Mouse (Mus musculus) MEL (cell line): ENCODE measurements around the gene Epb41l4b. TPM values are rescaled to one million over a fixed set of nuclear protein-coding genes. Genes with fewer than 3 reads are reported as not detected.
A peak's percentile ranks its signal among the peaks of the same experiment; 100 is the strongest.

Source experiments
- DNase-seq: peaks from one replicate; pipeline ENCODE4 v3.0.0; 2011; ENCODE audit warnings: low read depth, low spot score
- H3K27ac ChIP-seq: 2 replicates; pipeline ENCODE4 v1.5.1; 2012; ENCODE audit warnings: low read depth, mild to moderate bottlenecking, control low read depth, low read length, moderate library complexity; ENCODE audit not compliant: control insufficient read depth
- H3K27me3 ChIP-seq, 2 experiments: fragments of 150-350 bp in 1 of 2; sonication (generic) in 1 of 2; 2 replicates each; pipeline ENCODE4 v1.6.1; 2012; ENCODE audit warnings: low read length in 2 of 2, mild to moderate bottlenecking in 2 of 2, improper control_type of control experiment in 1 of 2, moderate library complexity in 1 of 2; ENCODE audit not compliant: insufficient read depth in 2 of 2, control insufficient read depth in 1 of 2
- H3K36me3 ChIP-seq, 2 experiments: 2 replicates each; pipeline ENCODE4 v1.6.1; 2012 to 2014; ENCODE audit warnings: low read length in 2 of 2, improper control_type of control experiment in 1 of 2, inconsistent platforms in 1 of 2, mild to moderate bottlenecking in 1 of 2; ENCODE audit not compliant: insufficient read depth in 2 of 2, control insufficient read depth in 1 of 2
- H3K4me1 ChIP-seq, 2 experiments: fragments of 150-350 bp in 1 of 2; sonication (generic) in 1 of 2; 2 replicates each; pipeline ENCODE4 v1.6.1; 2012; ENCODE audit warnings: low read length in 2 of 2, improper control_type of control experiment in 1 of 2, mild to moderate bottlenecking in 1 of 2; ENCODE audit not compliant: insufficient read depth in 2 of 2, control insufficient read depth in 1 of 2
- H3K4me3 ChIP-seq, 2 experiments: fragments of 150-350 bp in 1 of 2; sonication (generic) in 1 of 2; 2 replicates each; pipeline ENCODE4 v1.5.1; 2012; ENCODE audit warnings: low read depth in 2 of 2, low read length in 2 of 2, mild to moderate bottlenecking in 2 of 2, moderate library complexity in 2 of 2, control low read depth in 1 of 2, improper control_type of control experiment in 1 of 2; ENCODE audit not compliant: control insufficient read depth in 1 of 2, insufficient read depth in 1 of 2
- H3K79me2 ChIP-seq: 2 replicates; pipeline ENCODE4 v1.6.1; 2012; ENCODE audit warnings: mild to moderate bottlenecking, low read length, moderate library complexity; ENCODE audit not compliant: control insufficient read depth, poor library complexity, insufficient read depth
- H3K9ac ChIP-seq: 2 replicates; pipeline ENCODE4 v1.6.1; 2012; ENCODE audit warnings: low read depth, mild to moderate bottlenecking, control low read depth, low read length, moderate library complexity; ENCODE audit not compliant: control insufficient read depth, poor library complexity, severe bottlenecking
- H3K9me3 ChIP-seq: fragments of 150-350 bp; sonication (generic); replicated peaks from 2 replicates; pipeline ENCODE4 v1.6.1; 2012; ENCODE audit warnings: mild to moderate bottlenecking, low read length, improper control_type of control experiment, moderate library complexity; ENCODE audit not compliant: insufficient read depth
- CTCF ChIP-seq, 3 experiments: IDR thresholded peaks in 2 of 3; conservative IDR thresholded peaks in 1 of 3; 2 replicates each; pipeline ENCODE4 v1.5.1; 2011 to 2012; ENCODE audit warnings: low read length in 3 of 3, low read depth in 2 of 3, mild to moderate bottlenecking in 2 of 3, improper control_type of control experiment in 1 of 3, inconsistent platforms in 1 of 3, mixed read lengths in 1 of 3, moderate library complexity in 1 of 3; ENCODE audit not compliant: control insufficient read depth in 1 of 3, insufficient read depth in 1 of 3, poor library complexity in 1 of 3, severe bottlenecking in 1 of 3
- ELF1 ChIP-seq: IDR thresholded peaks from 2 replicates; pipeline ENCODE4 v1.6.1; 2014; ENCODE audit warnings: low read depth, mild to moderate bottlenecking, inconsistent platforms, low read length, improper control_type of control experiment, moderate library complexity
- EP300 ChIP-seq, 2 experiments: IDR thresholded peaks; 2 replicates each; pipeline ENCODE4 v1.6.1; 2011; ENCODE audit warnings: improper control_type of control experiment in 2 of 2, low read length in 2 of 2, low read depth in 1 of 2, mild to moderate bottlenecking in 1 of 2
- GABPA ChIP-seq: IDR thresholded peaks from 2 replicates; pipeline ENCODE4 v1.6.1; 2012; ENCODE audit warnings: low read depth, mild to moderate bottlenecking, inconsistent platforms, low read length, improper control_type of control experiment, moderate library complexity
- GATA1 ChIP-seq: IDR thresholded peaks from 2 replicates; pipeline ENCODE4 v1.6.1; 2011; ENCODE audit warnings: low read depth, low read length, improper control_type of control experiment
- JUND ChIP-seq: IDR thresholded peaks from 2 replicates; pipeline ENCODE4 v1.6.1; 2011; ENCODE audit warnings: low read depth, mild to moderate bottlenecking, improper control_type of control experiment, low read length
- KAT2A ChIP-seq: conservative IDR thresholded peaks from 2 replicates; pipeline ENCODE4 v1.6.1; 2012; ENCODE audit warnings: low read depth, low read length, improper control_type of control experiment, inconsistent platforms
- MAFK ChIP-seq: IDR thresholded peaks from 2 replicates; pipeline ENCODE4 v1.6.1; 2011; ENCODE audit warnings: low read depth, mild to moderate bottlenecking, low read length, improper control_type of control experiment, borderline replicate concordance
- MAZ ChIP-seq: IDR thresholded peaks from 2 replicates; pipeline ENCODE4 v1.6.1; 2012; ENCODE audit warnings: low read depth, mild to moderate bottlenecking, inconsistent platforms, low read length, improper control_type of control experiment
- MYC ChIP-seq: IDR thresholded peaks from 2 replicates; pipeline ENCODE4 v1.6.1; 2011; ENCODE audit warnings: low read depth, mild to moderate bottlenecking, low read length, improper control_type of control experiment, moderate library complexity
- POLR2AphosphoS2 ChIP-seq: IDR thresholded peaks from 2 replicates; pipeline ENCODE4 v1.6.1; 2011; ENCODE audit warnings: low read length, improper control_type of control experiment
- RAD21 ChIP-seq: IDR thresholded peaks from 2 replicates; pipeline ENCODE4 v1.6.1; 2011; ENCODE audit warnings: mild to moderate bottlenecking, low read depth, low read length, improper control_type of control experiment
- SMC3 ChIP-seq: IDR thresholded peaks from 2 replicates; pipeline ENCODE4 v1.6.1; 2011; ENCODE audit warnings: low read depth, low read length, improper control_type of control experiment
- TAL1 ChIP-seq: IDR thresholded peaks from 2 replicates; pipeline ENCODE4 v1.6.1; 2012; ENCODE audit warnings: mild to moderate bottlenecking, inconsistent platforms, low read length, moderate library complexity, mixed read lengths
- TCF12 ChIP-seq: IDR thresholded peaks from 2 replicates; pipeline ENCODE4 v1.6.1; 2014; ENCODE audit warnings: low read depth, mild to moderate bottlenecking, inconsistent platforms, low read length, improper control_type of control experiment, moderate library complexity
- USF1 ChIP-seq: IDR thresholded peaks from 2 replicates; pipeline ENCODE4 v1.6.1; 2014; ENCODE audit warnings: low read depth, mild to moderate bottlenecking, inconsistent platforms, low read length, improper control_type of control experiment, moderate library complexity
- ZC3H11A ChIP-seq: IDR thresholded peaks from 2 replicates; pipeline ENCODE4 v1.6.1; 2012; ENCODE audit warnings: low read depth, mild to moderate bottlenecking, inconsistent platforms, low read length, improper control_type of control experiment
- ZKSCAN1 ChIP-seq: IDR thresholded peaks from 2 replicates; pipeline ENCODE4 v1.6.1; 2012; ENCODE audit warnings: low read depth, mild to moderate bottlenecking, inconsistent platforms, low read length, improper control_type of control experiment, moderate library complexity
- ZNF384 ChIP-seq: IDR thresholded peaks from 2 replicates; pipeline ENCODE4 v1.6.1; 2012; ENCODE audit warnings: low read depth, mild to moderate bottlenecking, inconsistent platforms, low read length, improper control_type of control experiment
- polyA plus RNA-seq, 2 experiments: library from polyadenylated mRNA; stranded (reverse) in 1 of 2; unstranded in 1 of 2; fragments of >175 nt in 1 of 2; fragments of >200 nt in 1 of 2; gene quantifications; 2 replicates each; pipeline versions ENCODE4 v1.2.1 to v1.2.4; 2012; ENCODE audit warnings: low replicate concordance in 2 of 2, low read depth in 1 of 2; ENCODE audit not compliant: insufficient read length in 2 of 2, insufficient read depth in 1 of 2, missing spikeins in 1 of 2
- total RNA-seq: library from RNA; depleted of rRNA; stranded (reverse); fragments of 300-350 nt; gene quantifications from 2 replicates; pipeline ENCODE4 v1.2.3, GENCODE M21; 2012

Epb41l4b gene
- total and polyA plus RNA-seq, 3 experiments = not detected

GRCm38 (mm10) chr4:57183493-57183892 lies 40.3 kb upstream of the Epb41l4b start:
- no peaks in the 10 kb centered on the region for H3K36me3 ChIP-seq
- H3K79me2 ChIP-seq = no peaks in the 10 kb centered on the region
- H3K9ac ChIP-seq = no peak overlapping the region
- H3K4me3 ChIP-seq = no peak overlapping the region
- H3K27me3 ChIP-seq = no peaks in the 10 kb centered on the region; a peak in 1 of 4 replicates
- DNase-seq = no peak
- H3K4me1 ChIP-seq = no peaks in the 10 kb centered on the region
- TF ChIP-seq ELF1 (no peak), POLR2AphosphoS2 (no peak), ZNF384 (no peak), GATA1 (no peak), MYC (no peak)
- H3K9me3 ChIP-seq = no peaks in the 10 kb centered on the region
- no peak overlapping the region for H3K27ac ChIP-seq

GRCm38 (mm10) chr4:57181538-57181937 lies 38.3 kb upstream of the Epb41l4b start:
- Histone ChIP-seq H3K27ac (no peak overlapping the region), H3K9ac (no peak overlapping the region), H3K79me2 (no peaks in the 10 kb centered on the region), H3K9me3 (no peaks in the 10 kb centered on the region), H3K27me3 (peaks cover 0 to 1% of the 10 kb centered on the region in 2 experiments; a peak in 1 of 4 replicates), H3K36me3 (no peaks in the 10 kb centered on the region), H3K4me3 (no peak overlapping the region), H3K4me1 (no peaks in the 10 kb centered on the region)
- peak; percentile 35 for DNase-seq
- TF ChIP-seq CTCF (IDR thresholded peaks at IDR 0.05 in 2 of 3, conservative IDR thresholded peaks at IDR 0.05 in 1 of 3; ENCODE audit: control insufficient read depth in 1 of 3, insufficient read depth in 1 of 3, low read depth in 2 of 3, low read length in 3 of 3, poor library complexity in 1 of 3, severe bottlenecking in 1 of 3) = peak; percentile 34 to 65 (median 50)
- TF ChIP-seq SMC3 = peak; percentile 70
- TF ChIP-seq RAD21 = peak; percentile 66
- no peak for TF ChIP-seq TAL1
- no peak for TF ChIP-seq GABPA
- TF ChIP-seq JUND = no peak
- no peak for TF ChIP-seq MYC
- no peak for TF ChIP-seq MAFK
- TF ChIP-seq MAZ = no peak
- peak; percentile 58 for TF ChIP-seq ZC3H11A

- no peak overlapping the region for H3K27ac ChIP-seq
These were observed 35.6 kb upstream of the Epb41l4b start for GRCm38 (mm10) chr4:57178881-57179280.

More at GRCm38 (mm10) chr4:57178881-57179280, 35.6 kb upstream of the Epb41l4b start:
- no peak for DNase-seq
- no peak overlapping the region for H3K4me3 ChIP-seq
- H3K9ac ChIP-seq = no peak overlapping the region
- peaks cover 0 to 1% of the 10 kb centered on the region in 2 experiments; a peak in 2 of 4 replicates for H3K27me3 ChIP-seq
- H3K4me1 ChIP-seq = no peaks in the 10 kb centered on the region
- TF ChIP-seq TCF12 = no peak
- no peak for TF ChIP-seq POLR2AphosphoS2
- TF ChIP-seq RAD21 = no peak
- no peak for TF ChIP-seq ELF1
- no peak for TF ChIP-seq EP300 (IDR thresholded peaks at IDR 0.05; ENCODE audit: low read depth in 1 of 2, low read length in 2 of 2)
- TF ChIP-seq KAT2A = no peak
- no peak for TF ChIP-seq ZKSCAN1
- TF ChIP-seq USF1 = no peak
- H3K9me3 ChIP-seq = no peaks in the 10 kb centered on the region
- no peaks in the 10 kb centered on the region for H3K36me3 ChIP-seq
- no peaks in the 10 kb centered on the region for H3K79me2 ChIP-seq
